Mouse (Mus musculus): ENCODE measurements at regions not wholly inside any gene's neighbourhood (a gene's known extent, or its start where the extent isn't known, plus 50 kb on each side); places are given as distances from the start of the nearest gene placed in this dataset.

GRCm38 (mm10) chr17:81941317-81941716 lies 203.1 kb upstream of the Slc8a1 start:
- no peak for DNase-seq (ENCODE audit: low spot score)

- no peak for DNase-seq (ENCODE audit: low spot score)
These were observed 192.6 kb upstream of the Slc8a1 start for GRCm38 (mm10) chr17:81930736-81931135.

- DNase-seq (ENCODE audit: low spot score) = no peak
These were observed 168.4 kb upstream of the Slc8a1 start for GRCm38 (mm10) chr17:81906481-81907012.

- DNase-seq (ENCODE audit: low spot score) = peak; percentile 87
These were observed 164.0 kb upstream of the Slc8a1 start for GRCm38 (mm10) chr17:81901999-81902665.

GRCm38 (mm10) chr17:81898984-81899383 lies 160.8 kb upstream of the Slc8a1 start:
- DNase-seq (ENCODE audit: low spot score) = peak; percentile 59

GRCm38 (mm10) chr17:81878136-81878535 lies 140.0 kb upstream of the Slc8a1 start:
- no peak for DNase-seq (ENCODE audit: low spot score)

GRCm38 (mm10) chr17:81866683-81867082 lies 128.5 kb upstream of the Slc8a1 start:
- no peak for DNase-seq (ENCODE audit: low spot score)

GRCm38 (mm10) chr17:81849298-81849967 lies 111.3 kb upstream of the Slc8a1 start:
- DNase-seq (ENCODE audit: low spot score) = no peak

- no peak for DNase-seq (ENCODE audit: low spot score)
These were observed 105.6 kb upstream of the Slc8a1 start for GRCm38 (mm10) chr17:81843793-81844192.

GRCm38 (mm10) chr17:81797827-81798376 lies 59.7 kb upstream of the Slc8a1 start:
- no peak for DNase-seq (ENCODE audit: low spot score)

- DNase-seq (ENCODE audit: low spot score) = no peak
These were observed 50.6 kb upstream of the Slc8a1 start for GRCm38 (mm10) chr17:81788781-81789180.

Measured in adipocyte (in vitro differentiated cells).